Mouse (Mus musculus): Measurements from ENCODE around the gene Mmp10.
A peak's percentile ranks its signal among the peaks of the same experiment; 100 is the strongest.

Mmp10 gene

DNA sequence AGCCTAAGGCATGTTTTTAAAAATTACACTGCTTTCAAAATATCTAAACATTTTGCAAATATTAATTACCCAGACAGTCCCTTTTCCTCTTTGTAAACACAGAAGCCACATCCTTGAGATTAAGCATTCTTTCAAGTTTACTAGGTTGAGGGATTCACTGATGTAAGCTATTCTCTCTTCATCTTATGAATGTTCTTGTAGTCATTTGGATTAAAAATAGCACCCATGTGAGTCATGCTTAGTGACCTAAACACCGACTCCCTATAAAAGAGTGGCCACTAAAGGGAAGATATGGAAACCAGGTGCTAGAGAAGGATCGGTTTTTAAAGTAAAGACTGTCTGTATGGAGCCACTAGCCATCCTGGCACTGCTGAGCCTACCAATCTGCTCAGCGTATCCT is at the start of gene Mmp10:
Mmp10 (plus strand) TSS at position 302 of the 400 bp plus-strand sequence.
- no peak for DNase-seq

DNA sequence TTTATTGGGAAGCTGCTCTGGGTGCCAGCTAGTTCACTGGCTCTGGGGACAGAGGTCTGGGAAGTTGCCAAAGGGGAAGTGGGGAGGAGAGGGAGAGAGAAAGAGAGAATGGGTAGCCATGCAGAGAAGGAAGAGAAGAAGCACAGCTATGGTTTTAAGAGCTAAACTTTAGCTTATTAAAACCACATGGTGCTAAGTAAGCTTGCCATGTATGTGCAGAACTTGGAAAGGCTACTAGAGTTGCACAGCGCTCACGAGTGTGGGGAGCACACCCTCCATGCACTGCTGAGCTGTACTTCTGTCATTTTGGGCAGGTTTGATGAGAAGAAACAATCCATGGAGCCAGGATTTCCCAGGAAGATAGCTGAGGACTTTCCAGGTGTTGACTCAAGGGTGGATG is 48.9 kb upstream of the Mmp10 start:
- DNase-seq = no peak

DNA sequence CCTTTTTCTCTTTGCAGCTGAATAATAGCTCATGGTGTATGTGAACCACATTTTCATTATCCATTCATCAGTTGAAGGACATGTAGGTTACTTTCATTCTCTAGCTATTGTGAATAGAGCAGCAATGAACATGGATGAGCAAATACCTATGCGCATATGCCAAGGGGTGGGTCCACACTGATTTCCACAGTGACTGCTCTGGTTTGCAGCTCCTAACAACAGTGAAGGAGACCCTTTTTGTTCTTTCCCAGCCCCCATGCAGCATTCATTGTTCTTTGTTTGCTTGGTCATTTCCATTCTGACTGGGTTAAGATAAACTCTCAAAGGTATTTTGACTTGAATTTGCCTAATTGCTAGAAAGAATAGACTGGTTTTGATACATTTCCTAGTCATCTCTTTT is 31.9 kb upstream of the Mmp10 start:
- peak; percentile 62 for DNase-seq

DNA sequence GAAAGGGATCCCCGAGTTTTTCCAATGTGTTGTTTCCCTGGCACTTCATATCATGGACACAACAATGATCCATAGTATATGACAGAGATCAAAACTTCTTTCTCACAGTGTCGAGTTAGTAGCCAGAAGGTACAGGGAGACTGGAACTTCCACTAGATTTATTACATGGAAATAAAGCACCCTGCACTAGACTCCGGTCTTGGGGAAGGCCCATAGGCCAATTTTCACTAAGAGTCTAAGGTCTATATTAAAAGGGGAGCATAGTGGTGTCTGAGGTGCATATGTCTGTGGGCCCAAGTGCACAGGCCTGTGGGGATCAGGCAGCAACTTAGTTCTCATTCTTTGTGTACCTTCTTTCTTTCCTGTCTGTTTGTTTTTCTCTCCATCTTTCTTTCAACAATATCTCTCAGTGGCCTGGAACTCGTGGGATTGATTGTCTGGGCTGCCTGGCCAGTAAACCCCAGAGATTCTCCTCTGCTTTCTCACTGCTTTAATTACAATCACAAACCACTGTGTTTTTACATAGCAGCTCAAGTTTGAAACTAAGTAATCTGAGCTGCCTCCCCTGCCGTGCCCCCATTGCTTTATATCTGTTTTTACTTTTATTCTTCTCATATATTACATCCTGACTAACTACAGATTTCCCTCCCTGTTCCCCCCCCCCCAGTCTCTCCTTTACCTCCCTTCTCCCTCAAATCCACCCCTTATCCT is 18.3 kb upstream of the Mmp10 start:
- no peak for DNase-seq

DNA sequence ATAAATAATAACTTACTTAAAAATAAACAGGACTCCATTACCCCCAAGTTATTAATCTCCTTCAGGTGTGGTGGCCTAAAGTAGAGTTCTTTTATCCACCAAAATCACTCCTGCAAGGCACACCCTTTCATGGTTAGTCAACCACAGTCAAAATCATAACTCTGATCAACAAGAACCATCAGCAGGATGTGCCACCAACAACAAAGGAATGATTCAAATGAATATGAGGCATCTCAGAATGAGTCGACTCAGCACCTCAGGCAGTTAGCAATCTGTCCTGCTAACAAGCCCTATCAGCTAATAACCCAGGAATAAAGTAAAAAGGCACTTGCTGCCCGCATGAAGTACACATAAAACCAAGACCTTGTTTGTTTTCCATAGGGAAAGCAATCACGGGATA is 1.0 kb upstream of the Mmp10 start:
- DNase-seq = no peak

DNA sequence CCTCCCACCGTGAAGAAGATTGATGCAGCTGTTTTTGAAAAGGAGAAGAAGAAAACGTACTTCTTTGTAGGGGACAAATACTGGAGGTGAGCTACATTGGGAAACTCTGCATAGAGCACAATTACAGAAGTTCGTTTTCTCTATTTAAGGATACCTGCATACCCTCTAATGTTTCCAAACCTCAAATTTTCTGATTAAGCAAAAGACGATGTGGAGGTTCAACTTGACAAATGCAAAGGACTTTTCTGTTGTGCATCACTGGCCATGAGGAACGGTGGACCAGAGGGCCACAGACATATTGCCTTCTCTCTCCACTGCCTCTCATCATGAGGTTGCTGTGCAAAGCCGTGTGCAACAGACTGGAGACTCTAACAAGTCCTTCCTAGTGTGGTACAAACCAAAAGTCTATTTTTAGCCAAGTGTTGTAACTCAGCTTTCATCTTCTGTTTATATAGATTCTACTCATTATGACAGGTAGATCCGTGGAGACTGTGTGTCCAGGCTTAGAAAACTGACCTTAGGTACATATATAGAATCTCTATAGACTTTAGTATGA is 5.2 kb downstream of the Mmp10 start:
- DNase-seq = no peak

DNA sequence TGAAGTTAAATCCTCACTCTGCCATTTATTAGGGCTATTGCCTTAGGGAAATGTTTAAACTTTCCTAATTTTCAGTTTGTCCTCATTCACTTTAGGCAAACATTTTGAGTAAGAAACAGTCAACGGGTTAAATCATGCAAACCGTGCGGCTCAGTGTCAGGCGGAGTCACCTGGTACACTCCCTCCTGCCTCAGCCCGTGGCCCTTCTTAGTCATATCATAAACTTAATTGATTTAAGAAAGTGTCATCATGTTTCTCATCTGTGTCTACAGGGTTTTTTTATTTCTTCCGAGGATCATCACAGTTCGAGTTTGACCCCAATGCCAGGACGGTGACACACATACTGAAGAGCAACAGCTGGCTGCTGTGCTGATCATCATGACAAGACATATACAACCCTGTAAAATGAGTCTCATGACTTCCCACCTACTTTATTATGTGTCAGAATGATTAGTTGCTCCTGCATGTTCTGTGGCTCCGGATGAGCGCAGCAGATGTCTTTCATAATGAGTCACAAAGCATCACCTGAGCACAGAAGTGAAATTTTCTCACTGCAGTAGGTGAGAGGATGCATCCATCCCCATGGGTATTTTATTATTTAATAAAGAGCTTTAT is 7.6 kb downstream of the Mmp10 start:
- DNase-seq = no peak

DNA sequence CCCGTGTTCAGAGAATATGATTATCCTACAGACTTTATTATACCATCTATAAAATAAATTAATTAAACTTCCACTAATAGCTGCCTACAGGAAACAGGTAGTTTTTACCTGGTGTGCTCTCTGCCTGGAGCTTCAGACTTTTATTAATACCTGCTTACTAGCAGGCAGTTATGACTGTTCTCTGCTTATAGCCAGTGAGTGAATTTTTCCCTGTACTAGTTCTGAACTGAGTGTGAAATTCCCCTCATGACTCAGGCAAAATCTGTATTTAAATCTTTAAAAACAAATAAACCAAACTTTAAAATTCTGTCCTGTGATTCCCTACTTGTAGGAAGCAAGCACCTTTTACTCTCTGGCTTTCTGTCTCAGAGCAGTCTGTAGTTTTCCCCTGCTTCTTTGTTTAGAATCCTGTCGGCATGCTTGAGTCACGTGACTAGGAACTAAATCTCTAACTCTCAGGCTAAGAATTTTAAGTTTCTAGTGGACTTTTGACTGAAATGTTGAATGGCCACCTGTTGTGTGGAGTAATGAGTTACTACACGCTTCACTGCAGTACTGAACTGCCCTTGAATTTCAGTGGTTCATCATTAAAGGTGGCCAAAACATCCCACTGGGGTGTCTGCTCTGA is 15.9 kb downstream of the Mmp10 start:
- DNase-seq = no peak

DNA sequence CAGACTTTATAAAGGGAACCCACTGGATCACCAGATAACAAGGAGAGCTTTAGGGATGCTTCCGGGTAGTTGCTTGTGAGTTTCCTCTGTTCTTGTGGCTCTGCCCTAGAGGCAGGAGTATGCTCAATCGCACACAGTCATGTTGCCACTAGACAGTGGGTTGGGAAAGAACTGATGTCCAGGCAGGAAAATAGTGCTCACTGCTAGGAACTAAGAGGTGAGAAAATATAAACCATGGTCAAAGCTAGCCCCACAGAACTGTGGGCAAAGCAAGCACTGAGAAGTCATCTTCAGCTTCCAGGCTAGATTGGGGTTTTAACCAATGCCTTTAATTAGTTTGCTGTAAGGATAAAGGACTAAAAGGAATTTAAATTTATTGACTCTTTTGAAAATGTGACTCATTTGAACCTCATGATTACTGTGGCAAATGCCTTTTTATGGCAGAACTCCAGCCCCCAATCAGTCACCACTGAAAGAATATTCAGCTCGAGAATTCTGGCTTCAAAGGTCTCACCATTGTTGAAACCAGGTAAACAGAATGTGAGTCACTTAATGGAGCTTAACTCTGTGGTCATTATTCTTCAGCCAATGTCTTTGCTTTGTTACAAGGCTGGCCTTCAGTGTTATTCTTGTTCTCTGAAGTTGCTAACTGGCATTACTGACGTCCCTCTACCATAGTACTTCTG is 24.2 kb downstream of the Mmp10 start:
- DNase-seq = no peak

DNA sequence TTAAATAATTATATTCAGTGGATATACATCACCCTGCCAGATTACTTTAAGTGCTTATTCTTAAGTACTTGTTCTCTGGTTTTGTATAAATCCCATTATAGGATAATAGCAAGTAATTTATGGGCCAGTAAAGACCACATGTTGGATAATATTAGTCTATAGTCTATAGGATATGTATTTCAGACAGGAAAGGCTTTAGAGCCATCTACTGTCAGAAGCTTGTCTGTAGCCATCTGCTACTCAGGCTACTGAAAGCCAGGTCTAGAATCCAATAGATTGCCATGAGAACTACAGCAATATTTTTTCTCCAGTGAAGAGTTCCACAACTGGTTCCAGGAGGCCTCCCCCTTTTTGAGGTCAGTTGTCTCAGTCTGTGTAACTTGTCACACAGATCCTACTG is 40.6 kb downstream of the Mmp10 start:
- no peak for DNase-seq

DNA sequence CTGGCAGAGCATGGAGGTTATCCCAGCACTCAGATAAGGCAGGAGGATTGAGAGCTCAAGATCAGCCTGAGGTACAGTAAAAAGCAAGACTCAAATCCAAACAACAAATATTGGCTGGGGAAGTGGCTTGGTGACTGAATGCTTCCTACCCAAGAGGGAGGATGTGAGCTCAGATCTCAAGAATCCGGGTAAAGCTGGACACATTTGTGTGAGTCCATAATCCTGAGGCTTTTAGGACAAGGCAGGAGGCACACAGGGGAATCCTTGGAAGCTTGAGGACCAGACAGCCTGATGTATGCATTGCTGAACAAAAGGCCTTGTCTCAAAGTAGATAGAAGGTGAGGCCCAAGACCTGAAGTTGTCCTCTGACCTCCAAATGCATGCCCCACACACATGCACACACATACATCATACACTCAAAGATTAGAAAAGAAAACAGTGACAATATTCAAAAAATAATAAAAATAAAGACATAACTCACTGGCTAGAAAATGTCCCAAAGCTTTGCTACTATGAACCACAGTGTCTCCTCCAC is 42.8 kb downstream of the Mmp10 start:
- DNase-seq = peak; percentile 92

DNA sequence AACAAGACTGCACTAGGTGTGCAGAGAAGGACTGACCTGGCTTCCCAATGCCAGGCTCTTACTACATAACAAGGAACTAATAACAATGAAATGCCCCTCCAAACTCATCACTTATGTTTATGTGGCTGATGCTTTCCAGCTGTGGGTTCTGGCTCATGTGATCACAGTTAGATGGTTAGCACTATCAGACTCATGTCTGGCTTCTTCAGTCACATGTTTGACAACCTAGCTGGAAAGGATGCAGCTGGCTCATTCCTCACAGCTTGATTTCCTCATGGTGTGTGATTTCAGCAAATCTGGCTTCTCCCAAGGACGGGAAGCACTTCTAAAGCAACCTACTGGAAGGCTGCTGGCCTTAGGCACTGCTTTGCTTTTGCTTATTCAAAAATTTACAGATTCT is 43.3 kb downstream of the Mmp10 start:
- DNase-seq = peak; percentile 97

DNA sequence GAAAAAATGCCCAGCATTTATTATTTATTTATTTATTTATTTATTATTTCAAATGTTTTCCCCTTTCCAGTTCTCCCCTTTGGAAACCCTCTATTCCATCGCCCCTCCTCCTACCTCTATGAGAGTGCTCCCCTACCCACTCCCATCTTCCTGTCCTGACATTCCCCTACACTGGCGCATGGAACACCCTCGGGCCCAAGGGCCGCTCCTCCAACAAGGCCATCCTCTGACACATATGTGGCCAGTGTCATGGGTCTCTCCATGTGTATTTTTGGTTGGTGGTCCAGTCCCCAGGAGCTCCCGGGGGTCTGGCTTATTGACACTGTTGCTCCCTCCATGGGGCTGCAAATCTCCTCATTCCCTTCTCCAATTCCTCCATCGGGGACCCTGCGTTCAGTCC is 43.8 kb downstream of the Mmp10 start:
- peak; percentile 90 for DNase-seq

DNA sequence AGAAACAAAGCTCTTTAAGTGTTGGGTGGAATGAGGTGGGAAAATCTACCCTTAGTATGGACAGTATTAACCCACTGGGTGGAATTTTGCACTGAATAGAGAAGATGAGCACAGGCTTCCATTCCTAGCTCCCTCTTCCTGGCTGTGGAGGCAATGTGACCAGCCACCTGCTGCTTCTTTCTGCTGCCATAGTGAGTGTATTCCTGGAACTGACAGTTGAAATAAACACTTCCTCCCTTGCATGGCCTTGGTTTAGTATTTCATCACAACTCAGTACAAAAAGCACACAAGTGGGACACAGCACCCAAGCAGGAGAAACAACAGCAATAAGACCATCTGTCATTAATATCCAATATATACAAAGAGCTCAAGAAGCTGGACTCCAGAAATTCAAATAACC is 49.8 kb downstream of the Mmp10 start:
- DNase-seq = peak; percentile 61

DNA sequence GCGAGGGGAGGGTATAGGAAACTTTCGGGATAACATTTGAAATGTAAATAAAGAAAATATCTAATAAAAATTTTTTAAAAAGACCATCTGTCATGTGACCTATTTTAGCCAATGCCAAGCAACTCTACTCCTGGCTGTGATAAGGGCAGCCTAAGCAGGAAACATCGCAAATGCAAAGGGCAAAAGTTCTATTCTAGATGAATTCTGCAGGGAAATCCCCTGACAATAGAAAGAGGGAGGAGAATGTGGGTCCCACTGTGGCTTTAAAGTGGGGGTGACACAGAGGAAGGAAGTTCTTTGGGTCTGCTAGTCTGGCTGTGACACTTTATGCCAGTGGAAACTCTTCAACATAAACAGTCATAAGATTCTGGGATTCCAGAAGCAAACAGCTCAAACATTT is 51.4 kb downstream of the Mmp10 start:
- peak; percentile 60 for DNase-seq

DNA sequence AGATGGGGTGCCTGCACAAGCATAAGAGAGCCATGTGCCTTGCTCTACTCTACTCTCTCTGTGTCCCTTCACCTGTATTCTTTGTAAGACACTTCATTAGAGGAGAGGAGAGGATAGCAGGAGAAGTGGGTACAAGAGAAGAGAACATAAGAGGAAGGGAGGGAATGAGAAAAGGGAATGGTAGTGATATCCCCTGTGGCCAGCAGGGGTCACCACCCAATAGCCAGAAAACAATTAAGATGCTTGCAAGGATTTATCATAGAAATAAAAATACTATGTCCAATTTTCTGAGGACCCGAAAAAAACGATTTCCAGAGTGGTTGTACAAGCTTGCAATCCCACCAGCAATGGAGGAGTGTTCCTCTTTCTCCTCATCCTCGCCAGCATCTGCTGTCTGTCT is 52.2 kb downstream of the Mmp10 start:
- DNase-seq = peak; percentile 71

DNA sequence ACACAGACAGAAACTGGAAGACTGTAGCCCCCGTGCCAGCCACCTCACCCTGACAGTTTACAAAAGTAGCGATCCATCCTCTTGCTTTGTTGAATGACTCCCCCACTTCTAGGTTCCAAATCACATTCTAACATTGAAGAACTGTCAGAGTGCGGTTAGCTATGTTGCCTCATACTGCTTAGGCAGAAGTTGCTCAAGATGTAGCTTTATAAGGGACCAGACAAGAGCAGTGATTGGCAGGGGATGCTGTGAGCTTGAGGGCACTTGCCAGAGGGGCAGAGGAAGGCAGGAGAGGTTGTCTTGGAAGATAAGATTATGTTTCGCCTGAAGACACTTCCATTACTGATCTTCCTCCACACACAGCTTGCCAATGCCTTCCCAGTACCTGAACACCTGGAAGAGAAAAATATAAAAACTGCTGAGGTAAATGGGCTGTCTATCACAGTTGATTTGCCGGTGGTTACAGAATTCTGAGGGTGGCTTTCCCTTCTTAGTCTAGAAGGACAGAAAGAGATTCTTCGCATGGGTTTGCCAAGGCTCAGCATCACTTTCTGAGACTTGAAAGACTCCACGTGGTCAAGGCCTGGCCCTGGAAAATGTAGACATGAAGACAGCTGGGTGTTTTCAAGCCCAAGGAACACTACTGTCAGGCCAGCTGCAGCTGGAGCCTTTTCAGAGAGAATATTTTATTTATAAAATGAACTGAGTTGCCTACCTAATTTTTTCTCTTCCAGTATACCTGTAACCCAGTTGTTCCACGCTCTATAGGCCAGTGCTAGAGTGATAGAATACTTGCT is 56.3 kb downstream of the Mmp10 start, which contains the start of gene Mmp8:
Mmp8 (plus strand) TSS at position 236 of the 797 bp plus-strand sequence.
- peak; percentile 83 for DNase-seq

Data from heart, adult 11 months (tissue).